Mouse (Mus musculus) cerebellum, adult 11 months (tissue): Measurements from ENCODE around the gene Mrps12.
"Not testable (repeated sequence)": the region's sequence is repeated elsewhere in the genome, so short reads cannot be mapped to it uniquely, and the experiment has no call there.

ENCODE experiments used
- DNase-seq: peaks from one replicate; pipeline ENCODE4 v3.0.0; 2022

Mrps12 gene

GRCm38 (mm10) chr7:28701306-28701705, 40.3 kb downstream of the Mrps12 start:
- DNase-seq = not testable (repeated sequence)

- DNase-seq = no peak
These were observed 41.4 kb downstream of the Mrps12 start for GRCm38 (mm10) chr7:28700269-28700668.

- no peak for DNase-seq
These were observed 44.3 kb downstream of the Mrps12 start for GRCm38 (mm10) chr7:28697277-28697676.

GRCm38 (mm10) chr7:28694966-28695511, 46.6 kb downstream of the Mrps12 start:
- no peak for DNase-seq

GRCm38 (mm10) chr7:28694423-28694822, 47.2 kb downstream of the Mrps12 start:
- DNase-seq = no peak

GRCm38 (mm10) chr7:28693321-28693966, 48.2 kb downstream of the Mrps12 start:
- peak; percentile 93 for DNase-seq

- peak; percentile 65 for DNase-seq
These were observed 48.9 kb downstream of the Mrps12 start, which contains the start of gene Fbxo27 for GRCm38 (mm10) chr7:28692545-28693320. TSS of gene Fbxo27 (plus strand) at chr7:28692849.

GRCm38 (mm10) chr7:28691075-28691474, 50.5 kb downstream of the Mrps12 start:
- no peak for DNase-seq
